Mouse (Mus musculus) hematopoietic multipotent progenitor cell, adult 10-12 weeks (in vitro differentiated cells): ENCODE data around the gene Slc22a8. TPM values are rescaled to one million over a fixed set of nuclear protein-coding genes. Genes with fewer than 3 reads are reported as not detected.

Experiments used
- polyA plus RNA-seq: library from polyadenylated mRNA; stranded (reverse); fragments of >175 nt; gene quantifications from 2 replicates; pipeline ENCODE4 v1.2.3, GENCODE M21; 2012; ENCODE audit warnings: low replicate concordance

Gene Slc22a8
- not detected in 2 replicates for polyA plus RNA-seq

DNA sequence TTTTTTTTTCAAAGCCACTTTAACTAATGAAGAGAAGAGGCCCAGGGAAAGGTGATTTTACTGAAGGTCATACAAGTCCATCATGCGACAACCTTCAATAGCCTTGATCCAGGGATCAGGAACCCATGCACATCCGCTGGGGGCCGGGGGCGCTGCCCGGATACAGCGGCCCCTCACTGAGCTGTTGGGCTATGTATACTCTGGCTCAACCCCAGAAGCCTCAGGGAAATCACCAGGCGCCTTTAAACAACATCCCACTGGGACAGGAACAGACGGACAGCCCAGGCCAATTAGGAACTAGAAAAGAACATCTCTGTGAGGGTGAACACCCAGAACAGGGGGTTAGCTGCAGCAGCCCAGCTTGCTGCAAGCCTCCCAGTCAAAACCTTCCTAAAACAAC is at the start of gene Slc22a8:
Slc22a8 (plus strand) TSS at position 301 of the 400 bp plus-strand sequence.

DNA sequence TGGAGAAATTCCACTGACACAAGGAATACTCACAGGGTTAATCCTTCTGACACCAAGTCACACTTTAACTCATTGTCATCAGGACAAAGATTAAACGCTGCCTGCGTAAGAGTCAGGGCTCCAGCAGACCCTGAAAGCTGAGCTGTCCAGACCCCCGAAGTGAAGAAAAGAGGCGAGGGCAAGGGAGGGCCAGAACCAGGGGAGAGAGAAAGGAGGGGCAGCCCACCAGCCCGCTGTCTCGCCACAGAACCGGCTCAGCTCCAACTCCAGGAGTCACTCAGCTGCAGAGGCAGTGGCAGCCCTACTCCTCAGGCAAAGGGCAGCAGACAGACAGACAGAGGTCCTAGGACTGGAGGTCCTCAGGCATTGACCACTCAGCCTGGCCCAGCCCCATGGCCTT is 26.9 kb downstream of the Slc22a8 start, which contains the start of gene Slc22a6:
Slc22a6 (plus strand) TSS at position 136 of the 400 bp plus-strand sequence.

Other genes with a start within 250 kb of the Slc22a8 start
- not detected in 2 replicates for gene Slc22a30, start 186.1 kb upstream of the Slc22a8 start, polyA plus RNA-seq
- not detected in 2 replicates for gene Slc22a6, start 26.8 kb downstream of the Slc22a8 start, polyA plus RNA-seq
- not detected in 2 replicates for gene Chrm1, start 72.5 kb downstream of the Slc22a8 start, polyA plus RNA-seq
- gene Slc3a2, start 132.1 kb downstream of the Slc22a8 start, polyA plus RNA-seq = 87.6 and 107 TPM in 2 replicates
- 14.1 and 19.6 TPM in 2 replicates for gene Wdr74, start 144.6 kb downstream of the Slc22a8 start, polyA plus RNA-seq
- gene 1700092M07Rik, start 149.5 kb downstream of the Slc22a8 start, polyA plus RNA-seq = 0.47 TPM in 1 of 2 replicates, not detected in the other
- 33.5 and 37.6 TPM in 2 replicates for gene Stx5a, start 150.2 kb downstream of the Slc22a8 start, polyA plus RNA-seq
- gene Nxf1, start 165.8 kb downstream of the Slc22a8 start, polyA plus RNA-seq = 85.7 and 111 TPM in 2 replicates
- gene Tmem223, start 179.7 kb downstream of the Slc22a8 start, polyA plus RNA-seq = 40.2 and 65.2 TPM in 2 replicates
- 27.4 and 93.5 TPM in 2 replicates for gene Tmem179b, start 183.2 kb downstream of the Slc22a8 start, polyA plus RNA-seq
- gene Taf6l, start 195.2 kb downstream of the Slc22a8 start, polyA plus RNA-seq = 18.5 and 32.1 TPM in 2 replicates
- gene Polr2g, start 207.3 kb downstream of the Slc22a8 start, polyA plus RNA-seq = 6.5 and 12.8 TPM in 2 replicates
- gene Zbtb3, start 211.3 kb downstream of the Slc22a8 start, polyA plus RNA-seq = 1.5 and 2.5 TPM in 2 replicates
- gene Ttc9c, start 228.1 kb downstream of the Slc22a8 start, polyA plus RNA-seq = 6.1 and 6.4 TPM in 2 replicates
- gene Hnrnpul2, start 228.8 kb downstream of the Slc22a8 start, polyA plus RNA-seq = 83.1 and 207 TPM in 2 replicates
- gene AC129217.1, start 238.5 kb downstream of the Slc22a8 start, polyA plus RNA-seq = 71.4 and 191 TPM in 2 replicates
- gene Bscl2, start 246.2 kb downstream of the Slc22a8 start, polyA plus RNA-seq = 65.8 and 85.4 TPM in 2 replicates
- 0.07 and 0.16 TPM in 2 replicates for gene Gng3, start 247.9 kb downstream of the Slc22a8 start, polyA plus RNA-seq